Mouse (Mus musculus) embryonic facial prominence, embryonic 10.5 days (tissue): Measurements from ENCODE around the gene Sis. TPM values are rescaled to one million over a fixed set of nuclear protein-coding genes. Genes with fewer than 3 reads are reported as not detected.

Experiments used
- DNase-seq: peaks from one replicate; pipeline ENCODE4 v3.0.0-alpha.2; 2017; ENCODE audit warnings: low spot score
- H3K27ac ChIP-seq: fragments of 300-500 bp; sonication (generic); replicated peaks from 2 replicates; pipeline ENCODE4 v1.5.1; 2016; ENCODE audit warnings: mild to moderate bottlenecking
- H3K27me3 ChIP-seq: fragments of 300-500 bp; sonication (generic); replicated peaks from 2 replicates; pipeline ENCODE4 v1.6.1; 2016; ENCODE audit warnings: low read depth, mild to moderate bottlenecking; ENCODE audit not compliant: poor library complexity, severe bottlenecking
- H3K36me3 ChIP-seq: fragments of 300-500 bp; sonication (generic); replicated peaks from 2 replicates; pipeline ENCODE4 v1.6.1; 2016; ENCODE audit warnings: mild to moderate bottlenecking, moderate library complexity
- H3K4me1 ChIP-seq: fragments of 300-500 bp; sonication (generic); 2 replicates; pipeline ENCODE4 v1.6.1; 2016
- H3K4me3 ChIP-seq: fragments of 300-500 bp; sonication (generic); 2 replicates; pipeline ENCODE4 v1.5.1; 2016; ENCODE audit warnings: mild to moderate bottlenecking, moderate library complexity
- H3K9me3 ChIP-seq: fragments of 300-500 bp; sonication (generic); 2 replicates; pipeline ENCODE4 v1.6.1; 2016; ENCODE audit warnings: mild to moderate bottlenecking
- WGBS: fragments of 180-500 bp; shearing (Covaris S2); methylation state at CpG from one replicate; pipeline ENCODE4 v1.1.7; 2016; 5-methylcytosine and 5-hydroxymethylcytosine counted together
- polyA plus RNA-seq: library from polyadenylated mRNA; unstranded; fragments of >200 nt; fragmentation: Nextera tagmentation; extraction: Ambion mirVana; gene quantifications from 2 replicates; pipeline ENCODE4 v1.2.1, GENCODE M21; 2016

The Sis gene
- not detected in 2 replicates for polyA plus RNA-seq

DNA sequence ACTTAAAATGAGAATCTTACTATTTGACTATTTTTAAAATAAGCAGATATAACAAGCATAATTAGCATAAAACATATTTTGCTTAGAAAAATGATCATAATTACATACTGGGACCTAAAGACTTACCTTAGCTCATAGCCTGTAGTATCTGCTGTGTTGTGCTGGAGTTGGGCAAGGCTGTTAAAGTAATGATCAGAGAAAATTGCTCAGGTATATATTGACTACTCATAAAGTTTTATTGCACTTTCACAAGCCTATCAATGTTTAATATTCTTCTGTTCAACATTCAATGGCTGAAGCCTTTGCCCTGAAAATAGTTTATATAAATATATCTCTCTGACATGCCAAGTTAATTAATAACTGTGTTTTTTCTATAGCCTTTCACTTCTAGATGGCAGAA is at the start of gene Sis:
TSS of gene Sis (minus strand) at position 189 of the 400 bp plus-strand sequence.
- no peak within 1 kb of the TSS for H3K27ac ChIP-seq
- H3K27me3 ChIP-seq: no peaks in the 10 kb centered on the region
- H3K9me3 ChIP-seq: no peaks in the 10 kb centered on the region
- no peaks in the 10 kb centered on the region for H3K36me3 ChIP-seq
- no peaks in the 10 kb centered on the region for H3K4me1 ChIP-seq
- no peak for DNase-seq
- H3K4me3 ChIP-seq: no peak within 1 kb of the TSS

DNA sequence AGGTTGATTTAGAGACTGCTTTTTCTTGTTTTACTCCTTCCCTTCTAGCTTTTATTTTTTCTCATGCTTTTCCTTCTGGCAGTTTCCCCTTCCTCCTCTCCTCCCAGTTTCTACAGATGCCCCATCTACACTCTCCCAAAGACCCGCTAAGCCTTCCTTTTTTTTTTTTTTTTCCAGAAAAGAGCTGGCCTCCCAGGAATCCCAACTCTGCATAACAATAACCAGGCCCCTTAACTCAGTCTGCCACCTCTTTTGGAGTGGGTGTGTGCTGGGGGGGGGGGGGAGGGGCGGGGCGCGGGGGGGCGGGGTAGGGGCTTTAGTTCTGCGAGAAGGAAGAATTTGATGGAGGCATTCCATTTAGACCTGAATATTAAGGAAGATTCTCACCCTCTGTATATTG is 38.4 kb upstream of the Sis start:
- Histone ChIP-seq H3K4me1 (no peaks in the 10 kb centered on the region), H3K36me3 (no peaks in the 10 kb centered on the region), H3K9me3 (no peaks in the 10 kb centered on the region), H3K4me3 (no peak overlapping the region), H3K27ac (no peak overlapping the region), H3K27me3 (no peaks in the 10 kb centered on the region)
- no peak for DNase-seq
- WGBS: 8% methylated on average over 6 of the region's 6 CpGs

DNA sequence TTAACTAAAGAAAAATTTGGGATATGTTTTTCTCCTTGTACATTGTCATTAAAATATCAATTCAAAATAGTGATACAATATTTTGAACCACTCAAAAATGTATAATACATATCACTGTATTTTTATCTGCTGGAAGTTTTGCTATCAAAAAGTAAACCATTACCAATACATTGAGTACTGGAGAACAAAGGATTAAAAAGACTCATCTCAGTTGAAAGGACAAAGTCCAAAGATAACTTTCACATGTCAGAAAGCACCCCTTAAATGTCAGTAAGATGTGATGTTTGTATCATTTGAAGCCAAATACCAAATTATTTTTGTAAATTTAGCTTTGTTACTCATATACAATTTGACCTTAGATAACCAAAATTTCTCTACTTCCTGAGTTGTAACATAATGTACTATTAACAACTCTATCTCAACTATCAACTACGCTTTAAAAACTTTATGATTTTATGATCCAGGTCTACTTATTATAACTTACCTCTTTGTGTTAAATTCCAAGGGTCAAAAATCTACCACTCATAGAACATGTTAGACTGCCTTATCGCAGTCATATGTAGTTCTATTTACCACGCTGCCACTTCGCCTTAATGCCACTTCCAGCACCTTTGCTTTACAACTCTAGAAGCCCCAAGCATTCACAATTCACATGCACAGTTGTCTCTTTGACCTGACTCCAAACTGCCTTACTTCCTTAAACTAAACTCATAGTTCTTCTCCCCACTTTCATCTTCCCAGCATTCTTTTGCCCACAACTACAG is 35.5 kb upstream of the Sis start:
- Histone ChIP-seq H3K27ac (no peak overlapping the region), H3K4me1 (no peaks in the 10 kb centered on the region), H3K4me3 (no peak overlapping the region), H3K9me3 (no peaks in the 10 kb centered on the region), H3K36me3 (no peaks in the 10 kb centered on the region), H3K27me3 (no peaks in the 10 kb centered on the region)
- no peak for DNase-seq
- WGBS: 95% methylated on average over 4 of the region's 4 CpGs

DNA sequence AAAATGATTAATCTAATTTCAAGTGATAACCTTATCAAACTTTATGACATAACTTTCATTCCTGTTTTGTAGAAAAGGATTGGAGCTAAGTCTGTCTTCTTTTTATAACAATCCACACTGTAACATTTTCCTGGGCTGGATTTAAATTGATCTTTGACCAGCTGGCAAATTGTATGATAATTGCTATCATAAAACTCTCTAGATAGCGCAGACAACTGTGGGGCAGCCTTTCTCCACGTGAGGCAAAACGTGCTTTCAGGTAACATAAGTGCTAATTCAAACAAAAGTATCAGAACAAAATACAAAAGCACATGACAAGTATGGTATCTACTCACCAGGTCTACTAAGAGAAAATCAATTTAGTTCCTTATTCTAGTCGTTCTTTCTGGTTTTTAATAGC is 29.9 kb upstream of the Sis start:
- WGBS: 76% methylated on average over 4 of the region's 4 CpGs
- Histone ChIP-seq H3K4me3 (no peak overlapping the region), H3K27ac (no peak overlapping the region), H3K27me3 (no peaks in the 10 kb centered on the region), H3K36me3 (no peaks in the 10 kb centered on the region), H3K4me1 (no peaks in the 10 kb centered on the region), H3K9me3 (no peaks in the 10 kb centered on the region)
- no peak for DNase-seq

DNA sequence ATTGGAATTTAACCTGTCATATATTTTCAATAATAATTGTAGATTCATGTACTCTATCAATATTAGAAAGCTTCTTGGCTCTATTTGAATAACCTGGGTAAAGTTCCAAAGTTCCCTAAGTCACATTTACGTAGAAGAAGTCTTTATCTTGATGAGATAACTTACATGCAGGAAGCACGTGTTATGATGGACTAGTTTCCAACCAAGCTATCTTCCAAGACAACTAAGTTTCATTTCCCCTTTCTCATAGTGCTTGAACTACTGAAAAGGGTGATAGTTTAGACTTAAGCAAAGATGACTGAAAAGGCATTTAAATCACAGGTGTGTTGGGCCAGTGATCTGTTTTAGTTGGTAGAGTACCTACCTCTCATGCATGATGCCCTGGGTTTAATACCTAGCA is 23.3 kb upstream of the Sis start:
- H3K4me3 ChIP-seq: no peak overlapping the region
- WGBS: 87% methylated on average over 2 of the region's 2 CpGs

DNA sequence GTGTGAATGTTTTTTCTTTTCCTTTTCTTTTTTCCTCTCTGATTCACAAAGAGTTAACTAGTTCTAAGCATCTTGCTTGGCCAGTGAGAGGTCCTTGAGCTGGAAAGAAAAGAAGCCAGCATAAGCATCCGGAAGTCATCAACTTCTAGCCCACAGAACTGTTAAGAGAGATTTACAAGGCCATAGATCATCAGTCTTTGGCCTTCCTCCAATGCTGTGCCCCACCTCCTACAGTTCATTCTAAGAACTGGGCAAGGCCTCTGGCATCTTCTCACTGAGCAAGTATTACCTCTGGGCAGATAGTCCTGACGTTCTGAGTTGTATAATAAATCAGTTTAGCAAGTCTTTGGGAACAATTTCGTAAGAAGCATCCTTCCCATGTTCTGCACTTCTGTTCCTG is 8.9 kb upstream of the Sis start:
- Histone ChIP-seq H3K4me3 (no peak overlapping the region), H3K4me1 (no peaks in the 10 kb centered on the region), H3K36me3 (no peaks in the 10 kb centered on the region), H3K27me3 (no peaks in the 10 kb centered on the region), H3K9me3 (no peaks in the 10 kb centered on the region), H3K27ac (no peak overlapping the region)
- DNase-seq: no peak
- WGBS: 74% methylated on average over 3 of the region's 3 CpGs

More for the DNA sequence above, 23.3 kb upstream of the Sis start:
- DNase-seq: no peak
- no peaks in the 10 kb centered on the region for H3K4me1 ChIP-seq
- no peaks in the 10 kb centered on the region for H3K9me3 ChIP-seq
- H3K36me3 ChIP-seq: no peaks in the 10 kb centered on the region
- H3K27me3 ChIP-seq: no peaks in the 10 kb centered on the region
- no peak overlapping the region for H3K27ac ChIP-seq

DNA sequence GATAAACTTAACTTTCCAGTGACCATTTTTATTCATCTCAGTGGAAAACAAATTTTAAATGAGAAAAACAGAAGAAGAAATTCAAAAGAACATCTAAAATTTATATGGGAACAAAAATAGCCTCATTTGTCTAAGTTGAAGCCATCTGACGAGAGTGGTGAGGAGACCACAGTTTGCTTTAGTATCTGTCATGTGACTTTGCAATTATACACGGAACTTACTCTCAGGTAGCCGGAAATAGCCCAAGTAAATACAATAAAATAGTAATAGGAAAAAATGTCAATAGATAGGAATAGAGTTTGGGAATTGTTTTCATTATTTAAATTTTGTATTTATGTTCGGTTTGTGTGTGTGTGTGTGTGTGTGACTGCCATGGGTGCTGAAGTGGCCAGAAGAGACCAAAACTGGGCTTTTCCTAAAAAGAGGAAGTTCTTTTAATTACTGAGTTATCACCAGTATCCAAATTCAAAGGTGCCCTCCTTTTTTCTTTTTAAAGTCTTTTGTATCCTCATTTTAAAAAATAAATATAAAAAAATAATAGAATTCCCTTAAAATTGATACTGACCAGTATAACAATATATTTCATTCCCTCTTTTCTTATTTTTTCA is 48.6 kb downstream of the Sis start:
- WGBS: 82% methylated on average over 4 of the region's 4 CpGs
- H3K27me3 ChIP-seq: no peaks in the 10 kb centered on the region
- no peak overlapping the region for H3K4me3 ChIP-seq
- no peaks in the 10 kb centered on the region for H3K36me3 ChIP-seq
- H3K27ac ChIP-seq: no peak overlapping the region
- no peak for DNase-seq
- no peaks in the 10 kb centered on the region for H3K4me1 ChIP-seq
- no peaks in the 10 kb centered on the region for H3K9me3 ChIP-seq

DNA sequence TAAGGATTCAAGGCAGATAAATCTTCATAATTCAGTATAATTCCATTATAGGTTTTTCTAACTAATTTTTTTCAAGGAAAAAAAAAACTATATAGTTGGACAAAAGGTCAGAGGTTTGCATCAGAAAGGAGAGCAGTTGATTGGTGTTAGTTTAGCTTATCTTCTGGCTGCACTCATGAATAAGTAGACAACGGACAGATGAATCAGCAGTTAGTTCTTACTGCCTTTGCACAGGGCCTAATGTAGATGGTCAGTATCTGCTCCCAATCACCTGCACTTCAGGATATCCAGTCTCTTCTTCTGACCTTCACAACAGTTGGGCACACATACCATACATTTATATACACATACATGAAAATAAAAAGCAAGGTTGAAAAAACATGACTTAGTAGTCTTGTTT is 85.2 kb downstream of the Sis start:
- WGBS: 94% methylated on average over 1 of the region's 1 CpGs
- no peak for DNase-seq

DNA sequence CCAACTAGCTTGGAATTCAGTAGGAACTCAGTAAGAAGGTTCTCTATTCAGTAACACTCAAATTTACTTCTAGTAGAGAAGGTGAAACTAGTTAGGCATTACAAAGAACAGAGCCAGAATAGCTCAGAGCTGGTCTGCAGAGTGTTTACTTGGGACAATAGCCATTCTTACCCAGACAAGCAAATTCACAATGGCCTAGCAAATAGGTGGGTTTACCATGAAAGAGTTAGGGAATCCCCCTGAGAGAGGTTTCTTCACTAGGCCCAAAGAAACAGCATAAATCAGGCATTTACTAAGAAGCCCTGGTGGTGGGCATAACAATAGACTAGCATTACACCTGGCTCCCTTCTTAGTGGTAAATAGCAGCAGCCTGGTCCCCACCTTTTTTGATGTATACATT is 99.5 kb downstream of the Sis start:
- Histone ChIP-seq H3K27ac (no peak overlapping the region), H3K4me1 (no peaks in the 10 kb centered on the region), H3K9me3 (no peaks in the 10 kb centered on the region), H3K36me3 (no peaks in the 10 kb centered on the region), H3K27me3 (no peaks in the 10 kb centered on the region), H3K4me3 (no peak overlapping the region)
- no peak for DNase-seq

More for the DNA sequence above, 85.2 kb downstream of the Sis start:
- Histone ChIP-seq H3K9me3 (no peaks in the 10 kb centered on the region), H3K4me3 (no peak overlapping the region), H3K27ac (no peak overlapping the region), H3K4me1 (no peaks in the 10 kb centered on the region), H3K27me3 (no peaks in the 10 kb centered on the region), H3K36me3 (no peaks in the 10 kb centered on the region)

DNA sequence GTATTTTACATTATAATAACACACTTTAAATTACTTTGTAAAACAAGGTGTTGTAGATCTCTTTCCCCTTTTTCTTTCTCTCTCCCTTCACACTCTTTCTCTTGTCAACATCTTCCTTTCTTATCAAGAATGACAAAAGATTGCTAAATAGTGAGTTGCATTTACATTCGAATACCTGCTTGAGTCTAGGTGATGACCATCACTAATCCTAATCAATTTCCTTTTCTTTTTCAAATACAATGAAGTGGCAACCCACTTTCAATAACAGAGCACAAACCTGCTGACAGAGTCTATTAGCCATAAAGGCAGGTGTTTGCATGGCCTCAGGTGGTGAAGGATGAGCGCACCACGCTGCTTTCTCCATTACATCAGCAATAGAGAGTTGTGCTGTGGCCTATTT is 108.9 kb downstream of the Sis start:
- Histone ChIP-seq H3K27ac (no peak overlapping the region), H3K36me3 (no peaks in the 10 kb centered on the region), H3K27me3 (no peaks in the 10 kb centered on the region), H3K4me3 (no peak overlapping the region), H3K4me1 (no peaks in the 10 kb centered on the region), H3K9me3 (no peaks in the 10 kb centered on the region)
- no peak for DNase-seq
- whole genome bisulfite sequencing: 86% methylated on average over 3 of the region's 3 CpGs

DNA sequence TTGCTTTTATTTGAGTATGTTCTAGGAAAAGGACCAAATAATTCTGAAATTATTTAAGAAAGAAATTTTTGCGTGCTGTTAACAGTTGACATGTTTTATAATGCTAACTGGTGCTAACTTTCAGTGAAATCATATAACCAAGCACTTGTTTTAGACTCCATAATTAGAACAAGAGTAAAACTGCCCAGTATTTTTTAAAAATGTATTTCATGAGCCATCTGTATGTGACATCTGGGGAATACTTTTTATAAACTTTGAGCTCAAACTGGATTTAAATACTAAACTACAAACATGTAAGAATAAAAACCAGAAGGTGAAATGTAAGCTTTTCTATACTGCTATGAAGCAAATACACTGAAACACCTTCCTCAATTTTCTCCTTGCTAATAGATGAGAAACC is 112.3 kb downstream of the Sis start:
- H3K4me3 ChIP-seq: no peak overlapping the region
- no peak overlapping the region for H3K27ac ChIP-seq
- no peak for DNase-seq
- H3K9me3 ChIP-seq: no peaks in the 10 kb centered on the region
- no peaks in the 10 kb centered on the region for H3K27me3 ChIP-seq
- H3K36me3 ChIP-seq: no peaks in the 10 kb centered on the region
- no peaks in the 10 kb centered on the region for H3K4me1 ChIP-seq
- 89% methylated on average over 1 of the region's 1 CpGs for WGBS

DNA sequence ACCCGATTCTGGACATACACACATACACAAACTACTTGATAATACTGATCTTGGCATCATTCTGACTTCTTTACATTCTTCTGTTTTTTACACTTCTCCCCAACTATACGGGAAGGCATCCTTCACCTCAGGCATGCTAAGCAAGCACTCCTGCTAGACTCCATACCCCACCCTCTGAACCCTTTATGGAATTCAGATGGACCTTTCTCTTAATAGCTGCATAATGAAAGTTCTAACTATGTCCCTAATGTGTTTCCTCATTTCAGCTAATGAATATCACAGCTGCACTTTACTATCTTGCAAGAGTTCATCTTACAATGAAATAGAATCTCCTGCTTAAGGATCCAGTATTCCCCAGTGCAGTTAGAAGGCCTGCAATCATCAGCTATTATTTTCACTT is 127.0 kb downstream of the Sis start:
- Histone ChIP-seq H3K27ac (no peak overlapping the region), H3K9me3 (no peaks in the 10 kb centered on the region), H3K4me1 (no peaks in the 10 kb centered on the region), H3K27me3 (no peaks in the 10 kb centered on the region), H3K4me3 (no peak overlapping the region), H3K36me3 (no peaks in the 10 kb centered on the region)
- DNase-seq: no peak
- 66% methylated on average over 2 of the region's 2 CpGs for WGBS
